Mouse (Mus musculus): ENCODE measurements around the gene Tmem191c. TPM values are rescaled to one million over a fixed set of nuclear protein-coding genes. Genes with fewer than 3 reads are reported as not detected.
A peak's percentile ranks its signal among the peaks of the same experiment; 100 is the strongest.

The Tmem191c gene
- polyA plus RNA-seq, 1 experiment from 2014 or later, result 11.7 TPM

GRCm38 (mm10) chr16:17271124-17271523 is 4.8 kb upstream of the Tmem191c start:
- ATAC-seq (ENCODE audit: insufficient number of reproducible peaks, insufficient read depth, low FRiP score, low read depth), result no peak
- Histone ChIP-seq H3K9me3 (ENCODE audit: control insufficient read depth, low read depth, low read length) (peaks cover 5% of the 10 kb centered on the region; the same call in 1 of the 2 replicates), H3K27me3 (ENCODE audit: control insufficient read depth, insufficient read depth, low read length) (no peaks in the 10 kb centered on the region), H3K4me2 (replicated peaks; ENCODE audit: low read depth, low read length) (no peak overlapping the region), H3K36me3 (ENCODE audit: control insufficient read depth, insufficient read depth, low read length) (no peaks in the 10 kb centered on the region), H3K4me3 (ENCODE audit: low read depth, low read length) (no peak overlapping the region), H3K27ac (ENCODE audit: low read length) (no peak overlapping the region), H3K4me1 (ENCODE audit: control insufficient read depth, insufficient read depth, low read length) (no peaks in the 10 kb centered on the region), H3K9ac (replicated peaks; ENCODE audit: low read depth, low read length) (no peak overlapping the region)
- 72% methylated on average over 4 of the region's 4 CpGs for WGBS

GRCm38 (mm10) chr16:17271856-17272255 is 4.0 kb upstream of the Tmem191c start:
- Histone ChIP-seq H3K4me2 (replicated peaks; ENCODE audit: low read depth, low read length) (no peak overlapping the region), H3K9ac (replicated peaks; ENCODE audit: low read depth, low read length) (no peak overlapping the region), H3K4me1 (ENCODE audit: control insufficient read depth, insufficient read depth, low read length) (peaks cover under 1% of the 10 kb centered on the region; the same call in 1 of the 2 replicates), H3K4me3 (ENCODE audit: low read depth, low read length) (no peak overlapping the region), H3K27me3 (ENCODE audit: control insufficient read depth, insufficient read depth, low read length) (no peaks in the 10 kb centered on the region), H3K27ac (ENCODE audit: low read length) (no peak overlapping the region), H3K36me3 (ENCODE audit: control insufficient read depth, insufficient read depth, low read length) (no peaks in the 10 kb centered on the region), H3K9me3 (ENCODE audit: control insufficient read depth, low read depth, low read length) (peaks cover 5% of the 10 kb centered on the region; the same call in 1 of the 2 replicates)
- ATAC-seq (ENCODE audit: insufficient number of reproducible peaks, insufficient read depth, low FRiP score, low read depth), result no peak
- 71% methylated on average over 6 of the region's 6 CpGs for WGBS

- H3K36me3 ChIP-seq (ENCODE audit: control insufficient read depth, insufficient read depth, low read length), result peaks cover 5% of the 10 kb centered on the region; the same call in 1 of the 2 replicates
- WGBS, result under 1% methylated on average over 62 of the region's 62 CpGs
- 0 out of 2 replicates have a peak, but pooled peaks cover 8% of the 10 kb centered on the region for H3K27me3 ChIP-seq (ENCODE audit: control insufficient read depth, insufficient read depth, low read length)
- 0 out of 2 replicates have a peak overlapping the region, but pooled peaks have one; percentile 67 for H3K27ac ChIP-seq (ENCODE audit: low read length)
- H3K9ac ChIP-seq (replicated peaks; ENCODE audit: low read depth, low read length), result peak overlapping the region; percentile 42; the same call in 1 of the 2 replicates
- peak overlapping the region; percentile 95 for H3K4me2 ChIP-seq (replicated peaks; ENCODE audit: low read depth, low read length)
- H3K4me1 ChIP-seq (ENCODE audit: control insufficient read depth, insufficient read depth, low read length), result peaks cover 10% of the 10 kb centered on the region; the same call in 1 of the 2 replicates
- H3K4me3 ChIP-seq (ENCODE audit: low read depth, low read length), result peak overlapping the region; percentile 58
- ATAC-seq (ENCODE audit: insufficient number of reproducible peaks, insufficient read depth, low FRiP score, low read depth), result peak; percentile 88
- no peaks in the 10 kb centered on the region for H3K9me3 ChIP-seq (ENCODE audit: control insufficient read depth, low read depth, low read length)
Observed at GRCm38 (mm10) chr16:17276164-17277151, 581 bp downstream of the Tmem191c start.

GRCm38 (mm10) chr16:17277342-17278211 is 1.7 kb downstream of the Tmem191c start:
- Histone ChIP-seq H3K27me3 (ENCODE audit: control insufficient read depth, insufficient read depth, low read length) (0 out of 2 replicates have a peak, but pooled peaks cover 8% of the 10 kb centered on the region), H3K4me3 (ENCODE audit: low read depth, low read length) (peak overlapping the region; percentile 58), H3K27ac (ENCODE audit: low read length) (no peak overlapping the region), H3K4me1 (ENCODE audit: control insufficient read depth, insufficient read depth, low read length) (peaks cover 10% of the 10 kb centered on the region; the same call in 1 of the 2 replicates), H3K4me2 (replicated peaks; ENCODE audit: low read depth, low read length) (peak overlapping the region; percentile 95), H3K9ac (replicated peaks; ENCODE audit: low read depth, low read length) (no peak overlapping the region), H3K9me3 (ENCODE audit: control insufficient read depth, low read depth, low read length) (no peaks in the 10 kb centered on the region), H3K36me3 (ENCODE audit: control insufficient read depth, insufficient read depth, low read length) (peaks cover 10% of the 10 kb centered on the region)
- ATAC-seq (ENCODE audit: insufficient number of reproducible peaks, insufficient read depth, low FRiP score, low read depth), result no peak; the same call in 1 of the 2 replicates
- WGBS, result 5% methylated on average over 60 of the region's 61 CpGs

- H3K36me3 ChIP-seq (ENCODE audit: control insufficient read depth, insufficient read depth, low read length), result peaks cover 18% of the 10 kb centered on the region
- H3K4me3 ChIP-seq (ENCODE audit: low read depth, low read length), result no peak overlapping the region
- H3K4me1 ChIP-seq (ENCODE audit: control insufficient read depth, insufficient read depth, low read length), result peaks cover 10% of the 10 kb centered on the region; the same call in 1 of the 2 replicates
- WGBS, result 89% methylated on average over 11 of the region's 11 CpGs
- H3K27me3 ChIP-seq (ENCODE audit: control insufficient read depth, insufficient read depth, low read length), result 0 out of 2 replicates have a peak, but pooled peaks cover 8% of the 10 kb centered on the region
- ATAC-seq (ENCODE audit: insufficient number of reproducible peaks, insufficient read depth, low FRiP score, low read depth), result no peak
- H3K9me3 ChIP-seq (ENCODE audit: control insufficient read depth, low read depth, low read length), result no peaks in the 10 kb centered on the region
- no peak overlapping the region for H3K27ac ChIP-seq (ENCODE audit: low read length)
- H3K9ac ChIP-seq (replicated peaks; ENCODE audit: low read depth, low read length), result no peak overlapping the region
- H3K4me2 ChIP-seq (replicated peaks; ENCODE audit: low read depth, low read length), result no peak overlapping the region
Observed at GRCm38 (mm10) chr16:17280471-17280870, 4.6 kb downstream of the Tmem191c start.

- H3K4me3 ChIP-seq (ENCODE audit: low read depth, low read length), result no peak overlapping the region
- H3K27ac ChIP-seq (ENCODE audit: low read length), result no peak overlapping the region
- H3K27me3 ChIP-seq (ENCODE audit: control insufficient read depth, insufficient read depth, low read length), result no peaks in the 10 kb centered on the region
- H3K9ac ChIP-seq (replicated peaks; ENCODE audit: low read depth, low read length), result no peak overlapping the region
- H3K4me2 ChIP-seq (replicated peaks; ENCODE audit: low read depth, low read length), result no peak overlapping the region
- H3K4me1 ChIP-seq (ENCODE audit: control insufficient read depth, insufficient read depth, low read length), result no peaks in the 10 kb centered on the region; the same call in 1 of the 2 replicates
- WGBS, result 70% methylated on average over 6 of the region's 6 CpGs
- no peak for ATAC-seq (ENCODE audit: insufficient number of reproducible peaks, insufficient read depth, low FRiP score, low read depth)
- no peaks in the 10 kb centered on the region for H3K9me3 ChIP-seq (ENCODE audit: control insufficient read depth, low read depth, low read length)
- peaks cover 23% of the 10 kb centered on the region for H3K36me3 ChIP-seq (ENCODE audit: control insufficient read depth, insufficient read depth, low read length)
Observed at GRCm38 (mm10) chr16:17283151-17283550, 7.3 kb downstream of the Tmem191c start.

GRCm38 (mm10) chr16:17287103-17287502 is 11.2 kb downstream of the Tmem191c start:
- Histone ChIP-seq H3K36me3 (ENCODE audit: control insufficient read depth, insufficient read depth, low read length) (peaks cover 30% of the 10 kb centered on the region), H3K4me3 (ENCODE audit: low read depth, low read length) (no peak overlapping the region)
- ATAC-seq (ENCODE audit: insufficient number of reproducible peaks, insufficient read depth, low FRiP score, low read depth), result no peak

GRCm38 (mm10) chr16:17291016-17291415 is 15.1 kb downstream of the Tmem191c start:
- no peaks in the 10 kb centered on the region for H3K9me3 ChIP-seq (ENCODE audit: control insufficient read depth, low read depth, low read length)
- no peak overlapping the region for H3K4me2 ChIP-seq (replicated peaks; ENCODE audit: low read depth, low read length)
- H3K36me3 ChIP-seq (ENCODE audit: control insufficient read depth, insufficient read depth, low read length), result peaks cover 36% of the 10 kb centered on the region
- no peaks in the 10 kb centered on the region for H3K27me3 ChIP-seq (ENCODE audit: control insufficient read depth, insufficient read depth, low read length)
- H3K4me1 ChIP-seq (ENCODE audit: control insufficient read depth, insufficient read depth, low read length), result no peaks in the 10 kb centered on the region
- H3K27ac ChIP-seq (ENCODE audit: low read length), result no peak overlapping the region
- H3K9ac ChIP-seq (replicated peaks; ENCODE audit: low read depth, low read length), result no peak overlapping the region
- H3K4me3 ChIP-seq (ENCODE audit: low read depth, low read length), result no peak overlapping the region
- 79% methylated on average over 2 of the region's 2 CpGs for WGBS
- no peak for ATAC-seq (ENCODE audit: insufficient number of reproducible peaks, insufficient read depth, low FRiP score, low read depth)

More at GRCm38 (mm10) chr16:17287103-17287502, 11.2 kb downstream of the Tmem191c start:
- H3K27me3 ChIP-seq (ENCODE audit: control insufficient read depth, insufficient read depth, low read length), result no peaks in the 10 kb centered on the region
- no peaks in the 10 kb centered on the region for H3K9me3 ChIP-seq (ENCODE audit: control insufficient read depth, low read depth, low read length)
- H3K4me1 ChIP-seq (ENCODE audit: control insufficient read depth, insufficient read depth, low read length), result no peaks in the 10 kb centered on the region
- WGBS, result 82% methylated on average over 2 of the region's 2 CpGs
- no peak overlapping the region for H3K4me2 ChIP-seq (replicated peaks; ENCODE audit: low read depth, low read length)
- no peak overlapping the region for H3K9ac ChIP-seq (replicated peaks; ENCODE audit: low read depth, low read length)
- H3K27ac ChIP-seq (ENCODE audit: low read length), result no peak overlapping the region
